Mouse (Mus musculus): ENCODE measurements at regions not wholly inside any gene's neighbourhood (a gene's known extent, or its start where the extent isn't known, plus 50 kb on each side); places are given as distances from the start of the nearest gene placed in this dataset.

GRCm38 (mm10) chr11:63294476-63294875 lies 165.7 kb downstream of the Pmp22 start:
- 87% methylated on average over 3 of the region's 3 CpGs for WGBS
- Histone ChIP-seq H3K4me3 (no peak overlapping the region), H3K4me1 (peaks cover 2% of the 10 kb centered on the region), H3K9me3 (no peaks in the 10 kb centered on the region), H3K27me3 (no peaks in the 10 kb centered on the region), H3K4me2 (replicated peaks) (no peak overlapping the region), H3K27ac (replicated peaks) (no peak overlapping the region), H3K36me3 (no peaks in the 10 kb centered on the region), H3K9ac (replicated peaks) (no peak overlapping the region)
- no peak for ATAC-seq (replicated peaks)

- no peak overlapping the region for H3K4me3 ChIP-seq
- H3K9ac ChIP-seq (replicated peaks), result no peak overlapping the region
- peaks cover 13% of the 10 kb centered on the region for H3K4me1 ChIP-seq
- H3K9me3 ChIP-seq, result no peaks in the 10 kb centered on the region
- ATAC-seq (replicated peaks), result no peak
- no peaks in the 10 kb centered on the region for H3K27me3 ChIP-seq
- WGBS, result 80% methylated on average over 3 of the region's 3 CpGs
- no peak overlapping the region for H3K27ac ChIP-seq (replicated peaks)
- H3K36me3 ChIP-seq, result no peaks in the 10 kb centered on the region
- H3K4me2 ChIP-seq (replicated peaks), result no peak overlapping the region
Observed at GRCm38 (mm10) chr11:63296476-63296875, 167.7 kb downstream of the Pmp22 start.

- Histone ChIP-seq H3K9ac (replicated peaks) (no peak overlapping the region), H3K4me3 (no peak overlapping the region), H3K27ac (replicated peaks) (no peak overlapping the region), H3K27me3 (no peaks in the 10 kb centered on the region), H3K9me3 (no peaks in the 10 kb centered on the region), H3K4me2 (replicated peaks) (no peak overlapping the region), H3K36me3 (no peaks in the 10 kb centered on the region), H3K4me1 (peaks cover 13% of the 10 kb centered on the region)
- ATAC-seq (replicated peaks), result peak; percentile 89
- 7% methylated on average over 14 of the region's 14 CpGs for WGBS
Observed at GRCm38 (mm10) chr11:63299712-63300581, 171.2 kb downstream of the Pmp22 start.

GRCm38 (mm10) chr11:63325166-63325565 lies 196.4 kb downstream of the Pmp22 start:
- ATAC-seq (replicated peaks), result no peak
- Histone ChIP-seq H3K9me3 (no peaks in the 10 kb centered on the region), H3K4me1 (no peaks in the 10 kb centered on the region), H3K4me2 (replicated peaks) (no peak overlapping the region), H3K9ac (replicated peaks) (no peak overlapping the region), H3K4me3 (no peak overlapping the region), H3K27ac (replicated peaks) (no peak overlapping the region), H3K36me3 (no peaks in the 10 kb centered on the region), H3K27me3 (no peaks in the 10 kb centered on the region)
- WGBS, result 93% methylated on average over 4 of the region's 4 CpGs

GRCm38 (mm10) chr11:63326864-63327263 lies 198.1 kb downstream of the Pmp22 start:
- Histone ChIP-seq H3K27ac (replicated peaks) (no peak overlapping the region), H3K4me1 (no peaks in the 10 kb centered on the region), H3K9me3 (no peaks in the 10 kb centered on the region), H3K4me2 (replicated peaks) (no peak overlapping the region), H3K9ac (replicated peaks) (no peak overlapping the region), H3K4me3 (no peak overlapping the region), H3K27me3 (no peaks in the 10 kb centered on the region), H3K36me3 (no peaks in the 10 kb centered on the region)
- ATAC-seq (replicated peaks), result no peak
- 54% methylated on average over 5 of the region's 5 CpGs for WGBS

- no peak for ATAC-seq (replicated peaks)
- H3K4me3 ChIP-seq, result no peak overlapping the region
- H3K9me3 ChIP-seq, result no peaks in the 10 kb centered on the region
- no peaks in the 10 kb centered on the region for H3K27me3 ChIP-seq
- H3K4me2 ChIP-seq (replicated peaks), result no peak overlapping the region
- no peaks in the 10 kb centered on the region for H3K36me3 ChIP-seq
- no peaks in the 10 kb centered on the region for H3K4me1 ChIP-seq
- no peak overlapping the region for H3K9ac ChIP-seq (replicated peaks)
- no peak overlapping the region for H3K27ac ChIP-seq (replicated peaks)
- 79% methylated on average over 9 of the region's 9 CpGs for WGBS
Observed at GRCm38 (mm10) chr11:63337503-63337902, 208.7 kb downstream of the Pmp22 start.

GRCm38 (mm10) chr11:63338277-63338676 lies 209.5 kb downstream of the Pmp22 start:
- ATAC-seq (replicated peaks), result no peak
- no peaks in the 10 kb centered on the region for H3K27me3 ChIP-seq
- no peak overlapping the region for H3K4me3 ChIP-seq
- H3K4me1 ChIP-seq, result no peaks in the 10 kb centered on the region
- no peak overlapping the region for H3K4me2 ChIP-seq (replicated peaks)
- H3K9ac ChIP-seq (replicated peaks), result no peak overlapping the region
- no peaks in the 10 kb centered on the region for H3K36me3 ChIP-seq
- H3K27ac ChIP-seq (replicated peaks), result no peak overlapping the region
- 97% methylated on average over 1 of the region's 1 CpGs for WGBS
- H3K9me3 ChIP-seq, result no peaks in the 10 kb centered on the region

- no peak for ATAC-seq (replicated peaks)
- Histone ChIP-seq H3K36me3 (no peaks in the 10 kb centered on the region), H3K9ac (replicated peaks) (no peak overlapping the region), H3K27ac (replicated peaks) (no peak overlapping the region), H3K4me1 (peaks cover 10% of the 10 kb centered on the region), H3K27me3 (no peaks in the 10 kb centered on the region), H3K4me3 (no peak overlapping the region), H3K4me2 (replicated peaks) (no peak overlapping the region), H3K9me3 (no peaks in the 10 kb centered on the region)
- 85% methylated on average over 4 of the region's 4 CpGs for WGBS
Observed at GRCm38 (mm10) chr11:63345653-63346052, 216.9 kb downstream of the Pmp22 start.

- Histone ChIP-seq H3K9ac (replicated peaks) (no peak overlapping the region), H3K4me3 (no peak overlapping the region), H3K9me3 (no peaks in the 10 kb centered on the region), H3K36me3 (no peaks in the 10 kb centered on the region), H3K4me1 (peaks cover 13% of the 10 kb centered on the region), H3K27me3 (no peaks in the 10 kb centered on the region), H3K4me2 (replicated peaks) (no peak overlapping the region), H3K27ac (replicated peaks) (0 out of 2 replicates have a peak overlapping the region, but pooled peaks have one; percentile 8)
- peak; percentile 73; the same call in 1 of the 2 replicates for ATAC-seq (replicated peaks)
- 8% methylated on average over 7 of the region's 7 CpGs for WGBS
Observed at GRCm38 (mm10) chr11:63350123-63350696, 221.4 kb downstream of the Pmp22 start.

GRCm38 (mm10) chr11:63351999-63352398 lies 223.2 kb downstream of the Pmp22 start:
- ATAC-seq (replicated peaks), result no peak
- WGBS, result 93% methylated on average over 8 of the region's 8 CpGs
- no peak overlapping the region for H3K4me2 ChIP-seq (replicated peaks)
- no peak overlapping the region for H3K27ac ChIP-seq (replicated peaks)
- H3K4me3 ChIP-seq, result no peak overlapping the region
- H3K36me3 ChIP-seq, result no peaks in the 10 kb centered on the region
- H3K9me3 ChIP-seq, result no peaks in the 10 kb centered on the region
- no peak overlapping the region for H3K9ac ChIP-seq (replicated peaks)
- H3K4me1 ChIP-seq, result peaks cover 15% of the 10 kb centered on the region
- no peaks in the 10 kb centered on the region for H3K27me3 ChIP-seq

GRCm38 (mm10) chr11:63352990-63353389 lies 224.2 kb downstream of the Pmp22 start:
- H3K4me2 ChIP-seq (replicated peaks), result no peak overlapping the region
- no peak overlapping the region for H3K9ac ChIP-seq (replicated peaks)
- 95% methylated on average over 3 of the region's 3 CpGs for WGBS
- no peaks in the 10 kb centered on the region for H3K36me3 ChIP-seq
- no peak overlapping the region for H3K27ac ChIP-seq (replicated peaks)
- peaks cover 20% of the 10 kb centered on the region for H3K4me1 ChIP-seq
- ATAC-seq (replicated peaks), result no peak
- H3K9me3 ChIP-seq, result no peaks in the 10 kb centered on the region
- no peak overlapping the region for H3K4me3 ChIP-seq
- H3K27me3 ChIP-seq, result no peaks in the 10 kb centered on the region

- Histone ChIP-seq H3K4me1 (peaks cover 22% of the 10 kb centered on the region), H3K27me3 (no peaks in the 10 kb centered on the region), H3K9me3 (no peaks in the 10 kb centered on the region), H3K4me2 (replicated peaks) (no peak overlapping the region), H3K9ac (replicated peaks) (no peak overlapping the region), H3K36me3 (no peaks in the 10 kb centered on the region), H3K27ac (replicated peaks) (no peak overlapping the region), H3K4me3 (no peak overlapping the region)
- no peak for ATAC-seq (replicated peaks)
- WGBS, result 93% methylated on average over 8 of the region's 8 CpGs
Observed at GRCm38 (mm10) chr11:63353671-63354070, 224.9 kb downstream of the Pmp22 start.
